Mouse (Mus musculus): ENCODE measurements at regions not wholly inside any gene's neighbourhood (a gene's known extent, or its start where the extent isn't known, plus 50 kb on each side); places are given as distances from the start of the nearest gene placed in this dataset.

DNA sequence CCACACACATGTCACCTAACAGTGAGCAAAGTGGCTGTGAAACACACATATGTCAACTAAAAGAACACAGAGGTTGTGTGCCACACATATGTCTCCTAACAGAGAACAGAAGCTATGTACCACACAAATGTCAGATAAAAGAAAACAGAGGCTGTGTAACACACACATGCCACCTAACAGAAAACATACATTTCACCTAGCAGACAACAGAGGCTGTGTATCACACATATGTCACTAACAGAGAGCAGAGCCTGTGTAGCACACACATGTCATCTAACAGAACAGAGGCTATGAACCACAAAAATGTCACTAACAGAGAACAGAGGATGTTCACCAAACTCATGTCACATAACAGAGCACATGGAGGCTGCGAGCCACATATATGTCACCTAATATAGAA is 103.6 kb upstream of the Thrb start:
- TF ChIP-seq CTCF (IDR thresholded peaks at IDR 0.05), result no peak
- no peak for TF ChIP-seq EP300 (IDR thresholded peaks at IDR 0.05; ENCODE audit: insufficient read depth, low read depth, low read length)

Measured in heart, adult 2 months (tissue).